Mouse (Mus musculus) G1E (cell line): ENCODE data around the gene Gon7. TPM values are rescaled to one million over a fixed set of nuclear protein-coding genes. Genes with fewer than 3 reads are reported as not detected.

Experiments
- ATAC-seq: 2 replicates; pipeline ENCODE4 v1.8.0; 2016; ENCODE audit warnings: mild to moderate bottlenecking; ENCODE audit not compliant: insufficient number of reproducible peaks, poor library complexity, low FRiP score, severe bottlenecking; ENCODE audit errors: extremely low read depth
- DNase-seq: peaks from one replicate; pipeline ENCODE4 v3.0.0; 2012; ENCODE audit warnings: low spot score
- H3K27me3 ChIP-seq: 2 replicates; pipeline ENCODE4 v1.6.1; 2012; ENCODE audit warnings: mild to moderate bottlenecking, low read length, inconsistent platforms; ENCODE audit not compliant: insufficient read depth
- H3K36me3 ChIP-seq: replicated peaks from 2 replicates; pipeline ENCODE3; 2012; ENCODE audit warnings: mild to moderate bottlenecking, inconsistent platforms
- H3K4me1 ChIP-seq: 2 replicates; pipeline ENCODE4 v1.6.1; 2012; ENCODE audit warnings: low read depth, low read length, inconsistent platforms, mixed read lengths; ENCODE audit not compliant: insufficient read depth
- H3K4me3 ChIP-seq: 2 replicates; pipeline ENCODE4 v1.5.1; 2012; ENCODE audit warnings: low read depth, mild to moderate bottlenecking, inconsistent platforms, low read length, moderate library complexity, mixed read lengths
- H3K9me3 ChIP-seq: replicated peaks from 2 replicates; pipeline ENCODE4 v1.6.1; 2012; ENCODE audit warnings: inconsistent platforms
- CTCF ChIP-seq: IDR thresholded peaks from 2 replicates; pipeline ENCODE4 v1.5.1; 2012; ENCODE audit warnings: low read depth, low read length, inconsistent platforms, mixed read lengths
- GATA1 ChIP-seq: IDR thresholded peaks from 2 replicates; pipeline ENCODE4 v1.6.1; 2012; ENCODE audit warnings: borderline replicate concordance, low read length, inconsistent platforms, mixed read lengths
- GATA2 ChIP-seq: IDR thresholded peaks from 2 replicates; pipeline ENCODE4 v1.6.1; 2012; ENCODE audit warnings: low read depth, low read length, inconsistent platforms, borderline replicate concordance
- POLR2AphosphoS5 ChIP-seq: IDR thresholded peaks from 2 replicates; pipeline ENCODE4 v1.6.1; 2012; ENCODE audit warnings: low read depth, low read length, inconsistent platforms; ENCODE audit not compliant: insufficient replicate concordance
- TAL1 ChIP-seq: conservative IDR thresholded peaks from 2 replicates; pipeline ENCODE4 v1.6.1; 2012; ENCODE audit warnings: low read depth, low read length, inconsistent platforms, mixed read lengths
- polyA plus RNA-seq: library from polyadenylated mRNA; stranded (reverse); fragments of >175 nt; gene quantifications from 2 replicates; pipeline ENCODE4 v1.2.3, GENCODE M21; 2012
- total RNA-seq, 2 experiments: library from RNA; stranded (forward) in 1 of 2; stranded (reverse) in 1 of 2; fragments of 200-1000 nt in 1 of 2; fragments of >200 nt in 1 of 2; fragmentation: Nextera tagmentation in 1 of 2; gene quantifications; 2 replicates each; pipeline ENCODE4 v1.2.3; 2014 to 2017

The Gon7 gene
- total and polyA plus RNA-seq, 3 experiments = 22.7 to 61.5 (median 41.2) TPM

GRCm38 (mm10) chr12:102779452-102779851 is 21.8 kb upstream of the Gon7 start:
- Histone ChIP-seq H3K4me3 (no peak overlapping the region), H3K9me3 (no peaks in the 10 kb centered on the region), H3K36me3 (peaks cover 91% of the 10 kb centered on the region), H3K4me1 (peaks cover 2% of the 10 kb centered on the region; the same call in 1 of the 2 replicates), H3K27me3 (no peaks in the 10 kb centered on the region)
- TF ChIP-seq POLR2AphosphoS5 (no peak), GATA2 (no peak), TAL1 (no peak), CTCF (no peak), GATA1 (no peak)
- ATAC-seq (0 out of 2 replicates have a peak, but pooled peaks have one; percentile 15), DNase-seq (no peak)

DNA sequence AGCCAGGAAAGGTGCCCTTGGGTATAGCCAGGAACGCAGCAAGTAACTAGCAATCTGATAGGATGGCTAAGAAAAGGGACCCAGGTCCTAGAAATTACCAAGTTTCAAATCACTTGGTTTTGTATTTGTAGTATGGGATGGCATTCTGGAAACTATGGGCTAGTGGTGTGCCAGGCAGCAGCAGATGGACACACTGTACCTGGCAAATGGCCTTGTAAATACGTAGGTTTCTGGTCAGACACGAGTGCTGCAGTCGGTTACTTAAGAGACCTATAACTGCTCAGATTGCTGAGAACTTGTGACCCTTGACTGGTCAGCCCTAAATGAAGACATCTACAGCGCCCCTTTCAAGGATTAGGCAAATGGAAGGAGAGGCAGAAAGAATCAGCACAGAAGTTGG is 20.5 kb upstream of the Gon7 start:
- peaks cover 4% of the 10 kb centered on the region; the same call in 1 of the 2 replicates for H3K4me1 ChIP-seq
- no peak overlapping the region for H3K4me3 ChIP-seq
- DNase-seq (no peak), ATAC-seq (no peak)
- no peak for TF ChIP-seq POLR2AphosphoS5
- no peak for TF ChIP-seq CTCF
- TF ChIP-seq TAL1 = no peak
- TF ChIP-seq GATA1 = no peak
- TF ChIP-seq GATA2 = no peak
- no peaks in the 10 kb centered on the region for H3K27me3 ChIP-seq
- H3K36me3 ChIP-seq = peaks cover 91% of the 10 kb centered on the region
- H3K9me3 ChIP-seq = no peaks in the 10 kb centered on the region

- no peak for DNase-seq
- TF ChIP-seq GATA1 (no peak), TAL1 (no peak), POLR2AphosphoS5 (no peak), GATA2 (no peak), CTCF (no peak)
- 0 out of 2 replicates have a peak, but pooled peaks cover 2% of the 10 kb centered on the region for H3K9me3 ChIP-seq
- H3K27me3 ChIP-seq = no peaks in the 10 kb centered on the region
- H3K4me3 ChIP-seq = no peak overlapping the region
- H3K4me1 ChIP-seq = peaks cover 10% of the 10 kb centered on the region; the same call in 1 of the 2 replicates
- H3K36me3 ChIP-seq = peaks cover 94% of the 10 kb centered on the region
- ATAC-seq = no peak
Observed at GRCm38 (mm10) chr12:102776035-102776434, 18.4 kb upstream of the Gon7 start.

DNA sequence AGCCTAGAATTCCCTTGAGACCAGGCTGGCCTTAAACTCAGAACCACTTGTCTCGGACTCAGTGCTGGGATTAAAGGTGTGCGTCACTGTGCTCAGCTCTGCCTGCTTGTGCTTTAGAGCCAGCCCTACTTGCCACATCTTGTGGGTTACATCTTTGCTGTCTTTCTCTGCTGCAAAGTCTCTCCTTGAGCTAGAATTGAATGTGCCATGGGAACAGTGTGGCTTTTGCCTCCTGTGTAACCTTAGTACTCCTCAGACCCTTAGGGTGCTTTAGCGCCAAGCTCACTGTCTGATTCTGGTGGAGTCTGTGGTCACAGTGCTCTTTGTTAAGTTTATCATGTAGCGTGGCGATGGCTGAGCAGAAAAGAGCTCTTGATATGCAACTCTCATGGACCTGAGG is 15.1 kb upstream of the Gon7 start:
- Histone ChIP-seq H3K4me1 (peaks cover 10% of the 10 kb centered on the region; the same call in 1 of the 2 replicates), H3K27me3 (no peaks in the 10 kb centered on the region), H3K9me3 (0 out of 2 replicates have a peak, but pooled peaks cover 2% of the 10 kb centered on the region), H3K36me3 (peaks cover 97% of the 10 kb centered on the region), H3K4me3 (no peak overlapping the region)
- ATAC-seq (no peak), DNase-seq (no peak)
- TF ChIP-seq TAL1 (no peak), POLR2AphosphoS5 (no peak), CTCF (no peak)

- no peak for ATAC-seq
Observed at GRCm38 (mm10) chr12:102771601-102772000, 14.0 kb upstream of the Gon7 start.

DNA sequence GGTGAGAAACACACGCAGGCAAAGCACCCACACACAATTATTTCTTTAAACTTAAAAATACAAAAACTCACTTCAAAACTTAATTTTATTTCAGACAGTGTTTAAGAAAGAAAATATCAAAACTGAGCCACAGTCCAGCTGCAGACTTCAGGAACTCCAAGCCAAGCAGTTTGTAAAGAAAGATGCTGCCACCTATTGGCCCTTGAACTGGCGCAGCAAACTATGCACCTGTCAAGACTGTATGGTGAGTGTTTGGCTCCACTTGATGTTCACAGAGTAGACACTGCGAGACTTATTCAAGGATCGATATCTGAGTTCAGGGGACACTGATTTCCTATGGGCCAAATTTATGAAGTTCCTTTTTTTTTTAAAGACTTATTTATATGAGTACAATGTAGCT is 11.4 kb upstream of the Gon7 start:
- peaks cover 94% of the 10 kb centered on the region for H3K36me3 ChIP-seq
- DNase-seq (no peak), ATAC-seq (no peak)
- H3K4me3 ChIP-seq = no peak overlapping the region
- no peak for TF ChIP-seq POLR2AphosphoS5
- no peak for TF ChIP-seq GATA1
- no peak for TF ChIP-seq GATA2
- no peak for TF ChIP-seq TAL1
- TF ChIP-seq CTCF = no peak
- no peaks in the 10 kb centered on the region for H3K27me3 ChIP-seq
- peaks cover 10% of the 10 kb centered on the region; the same call in 1 of the 2 replicates for H3K4me1 ChIP-seq
- 0 out of 2 replicates have a peak, but pooled peaks cover 2% of the 10 kb centered on the region for H3K9me3 ChIP-seq

More at GRCm38 (mm10) chr12:102771601-102772000, 14.0 kb upstream of the Gon7 start:
- Histone ChIP-seq H3K27me3 (no peaks in the 10 kb centered on the region), H3K36me3 (peaks cover 96% of the 10 kb centered on the region), H3K4me3 (no peak overlapping the region), H3K9me3 (0 out of 2 replicates have a peak, but pooled peaks cover 2% of the 10 kb centered on the region), H3K4me1 (peaks cover 10% of the 10 kb centered on the region; the same call in 1 of the 2 replicates)
- no peak for DNase-seq
- no peak for TF ChIP-seq TAL1
- TF ChIP-seq GATA2 = no peak
- no peak for TF ChIP-seq CTCF
- no peak for TF ChIP-seq POLR2AphosphoS5
- no peak for TF ChIP-seq GATA1
